Mouse (Mus musculus) CH12.LX (cell line): ENCODE measurements around the gene Gm44973. TPM values are rescaled to one million over a fixed set of nuclear protein-coding genes. Genes with fewer than 3 reads are reported as not detected.

Source experiments
- DNase-seq: peaks from one replicate; pipeline ENCODE4 v3.0.0-alpha.2; 2013; ENCODE audit errors: extremely low read depth
- H3K27ac ChIP-seq: 2 replicates; pipeline ENCODE4 v1.5.1; 2012; ENCODE audit warnings: low read depth, mild to moderate bottlenecking, control low read depth, moderate library complexity; ENCODE audit not compliant: insufficient read depth
- H3K27me3 ChIP-seq: replicated peaks from 2 replicates; pipeline ENCODE3; 2012; ENCODE audit warnings: inconsistent platforms
- H3K36me3 ChIP-seq, 2 experiments: replicated peaks in 1 of 2; 2 replicates each; pipeline versions ENCODE3 to v1.6.1; 2012; ENCODE audit warnings: inconsistent platforms in 1 of 2, low read length in 1 of 2, mild to moderate bottlenecking in 1 of 2, mixed read lengths in 1 of 2, moderate library complexity in 1 of 2; ENCODE audit not compliant: control insufficient read depth in 1 of 2, insufficient read depth in 1 of 2
- H3K4me1 ChIP-seq, 2 experiments: 2 replicates each; pipeline ENCODE4 v1.6.1; 2012; ENCODE audit warnings: inconsistent platforms in 1 of 2, moderate library complexity in 1 of 2; ENCODE audit not compliant: insufficient read depth in 2 of 2, control insufficient read depth in 1 of 2
- H3K4me2 ChIP-seq: 2 replicates; pipeline ENCODE4 v1.6.1; 2012; ENCODE audit warnings: low read depth, mild to moderate bottlenecking, control low read depth; ENCODE audit not compliant: poor library complexity, insufficient read depth, severe bottlenecking
- H3K4me3 ChIP-seq, 3 experiments: fragments of 150-350 bp in 1 of 3; sonication (generic) in 1 of 3; replicated peaks in 1 of 3; 2 replicates each; pipeline versions ENCODE3 to v1.5.1; 2011 to 2012; ENCODE audit warnings: low read depth in 2 of 3, low read length in 2 of 3, mild to moderate bottlenecking in 2 of 3, moderate library complexity in 2 of 3, control low read depth in 1 of 3, improper control_type of control experiment in 1 of 3, inconsistent platforms in 1 of 3, mixed read lengths in 1 of 3; ENCODE audit not compliant: poor library complexity in 1 of 3
- H3K79me2 ChIP-seq: replicated peaks from 2 replicates; pipeline ENCODE4 v1.6.1; 2012; ENCODE audit warnings: mild to moderate bottlenecking, moderate library complexity; ENCODE audit not compliant: control insufficient read depth, poor library complexity, insufficient read depth, severe bottlenecking; ENCODE audit errors: extremely low read depth
- H3K9ac ChIP-seq: 2 replicates; pipeline ENCODE4 v1.6.1; 2012; ENCODE audit warnings: low read depth, mild to moderate bottlenecking, control low read depth, moderate library complexity; ENCODE audit not compliant: insufficient read depth
- H3K9me3 ChIP-seq: replicated peaks from 2 replicates; pipeline ENCODE3; 2012; ENCODE audit warnings: low read length, inconsistent platforms, mixed read lengths
- BHLHE40 ChIP-seq: IDR thresholded peaks from 2 replicates; pipeline ENCODE4 v1.6.1; 2011; ENCODE audit warnings: mild to moderate bottlenecking, low read depth, low read length, improper control_type of control experiment
- CHD1 ChIP-seq: IDR thresholded peaks from 2 replicates; pipeline ENCODE4 v1.6.1; 2012; ENCODE audit warnings: low read depth, low read length, improper control_type of control experiment, inconsistent platforms
- CHD2 ChIP-seq: IDR thresholded peaks from 2 replicates; pipeline ENCODE4 v1.6.1; 2011; ENCODE audit warnings: low read length, improper control_type of control experiment
- CTCF ChIP-seq, 2 experiments: IDR thresholded peaks in 1 of 2; conservative IDR thresholded peaks in 1 of 2; 2 replicates each; pipeline ENCODE4 v1.5.1; 2011 to 2012; ENCODE audit warnings: low read depth in 2 of 2, low read length in 2 of 2, improper control_type of control experiment in 1 of 2, inconsistent platforms in 1 of 2, mild to moderate bottlenecking in 1 of 2, moderate library complexity in 1 of 2
- E2F4 ChIP-seq: IDR thresholded peaks from 2 replicates; pipeline ENCODE4 v1.6.1; 2011; ENCODE audit warnings: low read depth, low read length, improper control_type of control experiment; ENCODE audit not compliant: insufficient replicate concordance
- ELF1 ChIP-seq: IDR thresholded peaks from 2 replicates; pipeline ENCODE4 v1.6.1; 2014; ENCODE audit warnings: low read depth, mild to moderate bottlenecking, inconsistent platforms, low read length, improper control_type of control experiment
- EP300 ChIP-seq: IDR thresholded peaks from 2 replicates; pipeline ENCODE4 v1.6.1; 2011; ENCODE audit warnings: low read length, improper control_type of control experiment
- HCFC1 ChIP-seq: IDR thresholded peaks from 2 replicates; pipeline ENCODE4 v1.6.1; 2012; ENCODE audit warnings: low read depth, mild to moderate bottlenecking, inconsistent platforms, low read length, improper control_type of control experiment
- IRF4 ChIP-seq: IDR thresholded peaks from 2 replicates; pipeline ENCODE4 v1.6.1; 2014; ENCODE audit warnings: low read depth, mild to moderate bottlenecking, inconsistent platforms, low read length, improper control_type of control experiment
- JUND ChIP-seq: conservative IDR thresholded peaks from 2 replicates; pipeline ENCODE4 v1.6.1; 2011; ENCODE audit warnings: low read depth, low read length, improper control_type of control experiment
- KAT2A ChIP-seq: IDR thresholded peaks from 2 replicates; pipeline ENCODE4 v1.6.1; 2012; ENCODE audit warnings: low read length, improper control_type of control experiment, inconsistent platforms; ENCODE audit not compliant: insufficient replicate concordance
- MAFK ChIP-seq: IDR thresholded peaks from 2 replicates; pipeline ENCODE4 v1.6.1; 2011; ENCODE audit warnings: low read length, improper control_type of control experiment; ENCODE audit not compliant: insufficient replicate concordance
- MAX ChIP-seq: IDR thresholded peaks from 2 replicates; pipeline ENCODE4 v1.6.1; 2011; ENCODE audit warnings: low read length, improper control_type of control experiment
- MEF2A ChIP-seq: IDR thresholded peaks from 2 replicates; pipeline ENCODE4 v1.6.1; 2014; ENCODE audit warnings: low read depth, mild to moderate bottlenecking, inconsistent platforms, low read length, improper control_type of control experiment, borderline replicate concordance
- MXI1 ChIP-seq: IDR thresholded peaks from 2 replicates; pipeline ENCODE4 v1.6.1; 2011; ENCODE audit warnings: mild to moderate bottlenecking, low read depth, low read length, improper control_type of control experiment
- MYC ChIP-seq: IDR thresholded peaks from 2 replicates; pipeline ENCODE4 v1.6.1; 2011; ENCODE audit warnings: low read depth, mild to moderate bottlenecking, improper control_type of control experiment, low read length
- NRF1 ChIP-seq: IDR thresholded peaks from 2 replicates; pipeline ENCODE4 v1.6.1; 2014; ENCODE audit warnings: low read depth, mild to moderate bottlenecking, inconsistent platforms, low read length, improper control_type of control experiment, moderate library complexity
- PAX5 ChIP-seq: IDR thresholded peaks from 2 replicates; pipeline ENCODE4 v1.6.1; 2012; ENCODE audit warnings: low read length, inconsistent platforms, mixed read lengths
- POLR2A ChIP-seq: IDR thresholded peaks from 2 replicates; pipeline ENCODE4 v1.6.1; 2011; ENCODE audit warnings: low read depth, mild to moderate bottlenecking, improper control_type of control experiment, low read length
- POLR2AphosphoS2 ChIP-seq: IDR thresholded peaks from 2 replicates; pipeline ENCODE4 v1.6.1; 2011; ENCODE audit warnings: low read depth, low read length, improper control_type of control experiment
- SIN3A ChIP-seq: IDR thresholded peaks from 2 replicates; pipeline ENCODE4 v1.6.1; 2012; ENCODE audit warnings: low read length, improper control_type of control experiment, inconsistent platforms
- SMC3 ChIP-seq: IDR thresholded peaks from 2 replicates; pipeline ENCODE4 v1.6.1; 2011; ENCODE audit warnings: low read depth, low read length, improper control_type of control experiment
- TBP ChIP-seq: conservative IDR thresholded peaks from 2 replicates; pipeline ENCODE4 v1.6.1; 2011; ENCODE audit warnings: low read depth, low read length, improper control_type of control experiment
- UBTF ChIP-seq: IDR thresholded peaks from 2 replicates; pipeline ENCODE4 v1.6.1; 2012; ENCODE audit warnings: low read depth, mild to moderate bottlenecking, inconsistent platforms, low read length, improper control_type of control experiment, moderate library complexity
- USF1 ChIP-seq: IDR thresholded peaks from 2 replicates; pipeline ENCODE4 v1.6.1; 2014; ENCODE audit warnings: low read depth, mild to moderate bottlenecking, inconsistent platforms, low read length, improper control_type of control experiment
- USF2 ChIP-seq: conservative IDR thresholded peaks from 2 replicates; pipeline ENCODE4 v1.6.1; 2011; ENCODE audit warnings: low read depth, low read length, improper control_type of control experiment
- ZC3H11A ChIP-seq: IDR thresholded peaks from 2 replicates; pipeline ENCODE4 v1.6.1; 2012; ENCODE audit warnings: low read depth, mild to moderate bottlenecking, inconsistent platforms, low read length, improper control_type of control experiment
- ZKSCAN1 ChIP-seq: IDR thresholded peaks from 2 replicates; pipeline ENCODE4 v1.6.1; 2012; ENCODE audit warnings: low read depth, inconsistent platforms, low read length, improper control_type of control experiment, borderline replicate concordance
- ZMIZ1 ChIP-seq: IDR thresholded peaks from 2 replicates; pipeline ENCODE4 v1.6.1; 2012; ENCODE audit warnings: low read depth, mild to moderate bottlenecking, inconsistent platforms, low read length, improper control_type of control experiment
- ZNF384 ChIP-seq: IDR thresholded peaks from 2 replicates; pipeline ENCODE4 v1.6.1; 2012; ENCODE audit warnings: low read depth, low read length, improper control_type of control experiment, inconsistent platforms
- dilution Hi-C: fragments of 300-500 bp; cut with MboI; formaldehyde crosslinking; loops from 2 replicates; pipeline ENCODE4 v1.14.3; 2020; ENCODE audit warnings: low sequenced_read_pairs; ENCODE audit not compliant: extremely low pct_unique_long_range_greater_than_20kb, extremely low pct_ligation_motif_present
- in situ Hi-C: fragments of 300-500 bp; cut with MboI; formaldehyde crosslinking; loops from 3 replicates; pipeline ENCODE4 v1.14.3; 2019; ENCODE audit warnings: low sequenced_read_pairs, low pct_ligation_motif_present, low pct_unique_long_range_greater_than_20kb, mixed read lengths
- polyA plus RNA-seq: library from polyadenylated mRNA; unstranded; fragments of >175 nt; gene quantifications from 2 replicates; pipeline ENCODE4 v1.2.1, GENCODE M21; 2012; ENCODE audit warnings: low read depth; ENCODE audit not compliant: insufficient read length
- total RNA-seq, 2 experiments: library from RNA; depleted of rRNA; stranded (reverse); fragments of 300-350 nt in 1 of 2; fragments of >200 nt in 1 of 2; gene quantifications; 2 replicates each; pipeline ENCODE4 v1.2.3; 2012 to 2014

The Gm44973 gene
- total and polyA plus RNA-seq, 3 experiments = 1.3 to 6.3 TPM; not detected in 1

- Histone ChIP-seq H3K4me3 (peak overlapping the region; percentile 67 to 85 (median 72)), H3K27ac (peak overlapping the region; percentile 83), H3K36me3 (peaks cover 17 to 35% of the 10 kb centered on the region in 2 experiments), H3K79me2 (peaks cover 48% of the 10 kb centered on the region), H3K4me2 (peak overlapping the region; percentile 80; the same call in 1 of the 2 replicates), H3K9ac (peak overlapping the region; percentile 99), H3K4me1 (peaks cover 4 to 57% of the 10 kb centered on the region in 2 experiments), H3K9me3 (no peaks in the 10 kb centered on the region), H3K27me3 (no peaks in the 10 kb centered on the region)
- DNase-seq = peak; percentile 89
- in situ Hi-C loops = loop anchor here (5.0 kb wide), 1 partner anchor 65 kb away; the partner anchor contains the start of gene Rasl2-9
- TF ChIP-seq MYC (peak; percentile 99), NRF1 (peak; percentile 85), CHD1 (0 out of 2 replicates have a peak, but pooled peaks have one; percentile 62), HCFC1 (peak; percentile 72), MXI1 (peak; percentile 97), JUND (no peak), CTCF (conservative IDR thresholded peaks at IDR 0.05 in 1 of 2, IDR thresholded peaks at IDR 0.05 in 1 of 2; ENCODE audit: low read depth in 2 of 2, low read length in 2 of 2) (no peak), EP300 (no peak), USF1 (peak; percentile 88), POLR2AphosphoS2 (no peak), ZC3H11A (no peak), ZMIZ1 (0 out of 2 replicates have a peak, but pooled peaks have one; percentile 4), ZKSCAN1 (no peak), E2F4 (no peak), CHD2 (no peak), TBP (peak; percentile 58; the same call in 1 of the 2 replicates), SMC3 (no peak), MAX (peak; percentile 96), IRF4 (no peak; the same call in 1 of the 2 replicates), KAT2A (no peak), UBTF (no peak), ZNF384 (0 out of 2 replicates have a peak, but pooled peaks have one; percentile 8), POLR2A (no peak), BHLHE40 (peak; percentile 91), MEF2A (no peak), MAFK (no peak), ELF1 (peak; percentile 94), PAX5 (no peak), SIN3A (peak; percentile 95), USF2 (peak; percentile 58)
- dilution Hi-C loops = no loop called here
Measured at GRCm38 (mm10) chr7:5062360-5063001, 47.2 kb downstream of the Gm44973 start.
